Mouse (Mus musculus) Patski (cell line): Measurements from ENCODE around the gene Il23r. TPM values are rescaled to one million over a fixed set of nuclear protein-coding genes. Genes with fewer than 3 reads are reported as not detected.

ENCODE experiments used
- ATAC-seq: fragments of 100-300 bp; one replicate; pipeline ENCODE4 v1.8.0; 2021
- CTCF ChIA-PET: fragments of 350-600 bp; sonication (Branson Sonifier 250); formaldehyde crosslinking; loops from one replicate; lab custom pipeline; 2022; ENCODE audit warnings: inconsistent platforms; lab: Charles Lee
- POLR2A ChIA-PET: fragments of 350-600 bp; sonication (Branson Sonifier 250); formaldehyde crosslinking; loops from one replicate; lab custom pipeline; 2022; ENCODE audit warnings: antibody characterized with exemption, inconsistent platforms; lab: Charles Lee
- DNase-seq: peaks from one replicate; pipeline ENCODE4 v3.0.0-alpha.2; 2011; ENCODE audit warnings: low read depth, low spot score
- H3K27me3 ChIP-seq: fragments of 371-371 bp; one replicate; pipeline ENCODE4 v1.5.1; 2021
- CTCF ChIP-seq: fragments of 100-300 bp; IDR thresholded peaks from one replicate; pipeline ENCODE4 v1.5.1; 2021
- in situ Hi-C: fragments of 300-500 bp; cut with MboI; formaldehyde crosslinking; loops from 3 replicates; pipeline ENCODE4 v1.11.1; 2018; ENCODE audit warnings: low pct_unique_long_range_greater_than_20kb, mixed read lengths
- polyA plus RNA-seq: library from polyadenylated mRNA; unstranded; gene quantifications from one replicate; pipeline ENCODE4 v1.2.3, GENCODE M21; 2021

Gene Il23r
- polyA plus RNA-seq, 1 experiment from 2014 or later = 0.28 TPM

DNA sequence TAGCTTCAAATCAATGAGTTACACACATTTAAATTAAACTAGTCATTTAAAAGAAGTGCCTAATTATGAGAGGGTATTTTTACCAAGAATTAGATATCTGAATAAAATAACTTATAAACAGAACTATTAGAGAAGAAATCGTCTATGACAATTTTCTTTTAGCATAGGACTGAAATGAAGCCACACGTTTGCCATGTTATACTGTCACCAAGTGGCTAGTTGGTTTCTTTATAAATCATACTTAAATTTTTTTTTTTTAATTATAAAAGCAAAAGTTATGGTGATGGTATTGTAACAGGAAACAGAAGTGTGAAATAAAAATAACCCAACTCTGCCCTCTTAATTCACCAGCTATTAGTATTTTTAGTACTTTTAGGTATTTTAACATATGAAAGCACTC is 55.4 kb downstream of the Il23r start:
- H3K27me3 ChIP-seq = no peaks in the 10 kb centered on the region
- ATAC-seq = no peak
- no peak for DNase-seq
- in situ Hi-C loops = loop anchor here (5.0 to 10.0 kb wide), 2 partner anchors 239 to 471 kb away; no protein-coding TSS in a partner anchor
- ChIA-PET POLR2A (no interaction called here), CTCF (interaction anchor here (0.8 to 2.1 kb wide), 4 partner anchors 15 to 135 kb away, joined by 3 to 4 read pairs (median 3); no protein-coding TSS in a partner anchor)
- peak; percentile 13 for TF ChIP-seq CTCF

DNA sequence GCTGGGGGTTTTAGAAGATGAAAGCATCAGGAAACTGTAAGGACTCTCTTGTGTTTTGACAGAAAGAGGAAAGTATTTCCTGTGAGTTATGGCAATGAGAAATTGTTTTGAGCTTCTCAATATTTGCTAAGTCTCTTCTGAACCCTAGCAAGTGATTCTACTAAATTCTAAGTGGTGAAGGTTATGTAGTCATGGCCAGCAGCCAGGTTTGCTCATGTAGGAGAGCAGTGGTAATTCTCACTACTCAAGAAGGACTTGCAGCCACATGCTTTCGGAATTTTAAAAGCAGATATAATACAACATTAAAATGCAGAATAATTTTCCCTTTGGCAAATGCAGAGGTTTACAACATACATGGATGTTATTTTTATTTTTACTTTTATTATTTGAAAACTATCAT is 55.9 kb downstream of the Il23r start:
- ATAC-seq = no peak
- TF ChIP-seq CTCF = no peak
- POLR2A ChIA-PET = no interaction called here
- no peak for DNase-seq
- CTCF ChIA-PET = interaction anchor here (0.9 to 2.1 kb wide), 8 partner anchors 10 to 265 kb away, joined by 3 to 5 read pairs (median 4); no protein-coding TSS in a partner anchor
- in situ Hi-C loops = loop anchor here (5.0 to 10.0 kb wide), 2 partner anchors 238 to 471 kb away; no protein-coding TSS in a partner anchor
- H3K27me3 ChIP-seq = no peaks in the 10 kb centered on the region

DNA sequence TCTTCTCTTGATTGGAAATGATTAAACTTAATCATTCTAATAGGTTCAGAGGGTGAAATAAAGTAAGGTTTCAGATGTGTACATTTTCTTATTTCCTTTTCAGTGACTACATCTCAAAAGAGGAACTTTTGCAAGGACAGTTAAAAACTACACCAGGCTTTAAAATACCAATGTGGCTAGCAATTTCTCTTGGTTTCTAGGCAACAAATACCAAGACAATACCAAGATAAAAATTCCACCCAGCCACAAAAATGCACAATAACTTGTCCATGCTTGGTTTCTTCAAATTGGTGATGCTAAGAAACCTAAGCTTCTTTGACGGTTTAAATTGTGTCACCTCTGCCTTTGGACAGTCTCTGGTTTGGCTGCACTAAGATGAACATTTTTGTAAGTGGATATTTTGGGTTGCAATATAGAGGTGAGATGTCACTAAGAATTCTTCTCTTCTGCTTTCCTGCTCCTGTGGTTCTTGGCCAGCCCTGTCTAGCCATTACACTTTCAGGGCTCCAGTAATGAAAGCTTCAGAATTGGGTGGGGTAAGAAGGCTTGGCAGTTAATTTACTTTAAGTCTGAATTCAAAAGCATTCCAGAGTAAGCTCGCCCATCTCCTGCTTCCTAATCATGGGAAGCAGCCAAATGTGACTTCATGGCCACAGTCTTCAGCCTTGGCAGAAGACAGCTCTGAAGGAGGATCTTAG is 56.8 kb downstream of the Il23r start:
- CTCF ChIA-PET = interaction anchor here (0.9 to 2.1 kb wide), 8 partner anchors 11 to 265 kb away, joined by 3 to 5 read pairs (median 4); no protein-coding TSS in a partner anchor
- no peak for TF ChIP-seq CTCF
- POLR2A ChIA-PET = no interaction called here
- in situ Hi-C loops = loop anchor here (5.0 to 10.0 kb wide), 2 partner anchors 238 to 470 kb away; no protein-coding TSS in a partner anchor
- ATAC-seq (peak; percentile 93), DNase-seq (peak; percentile 46)
- H3K27me3 ChIP-seq = no peaks in the 10 kb centered on the region

DNA sequence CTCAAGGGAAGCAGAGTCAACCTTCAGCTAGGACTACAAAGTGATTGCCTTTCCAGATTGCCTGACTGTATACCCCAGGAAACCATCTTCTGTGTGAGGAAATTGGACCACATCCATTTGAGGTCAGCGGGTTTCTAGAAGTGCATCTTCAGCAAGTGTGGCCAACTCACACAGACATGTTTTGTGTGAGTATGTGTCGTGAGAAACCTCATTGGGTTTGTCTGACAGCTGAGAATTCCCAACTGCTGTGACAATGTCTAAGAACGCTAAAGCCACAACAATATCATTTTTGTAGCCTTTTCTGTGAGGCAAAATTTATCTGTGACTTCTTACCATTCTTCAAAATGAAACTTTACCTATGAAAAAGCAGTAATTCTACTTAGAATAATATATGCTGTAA is 59.8 kb downstream of the Il23r start:
- no peak for TF ChIP-seq CTCF
- in situ Hi-C loops = loop anchor here (10.0 kb wide), 1 partner anchor 467 kb away; no protein-coding TSS in a partner anchor
- no peak for DNase-seq
- no peak for ATAC-seq
- ChIA-PET POLR2A (no interaction called here), CTCF (no interaction called here)
- no peaks in the 10 kb centered on the region for H3K27me3 ChIP-seq

DNA sequence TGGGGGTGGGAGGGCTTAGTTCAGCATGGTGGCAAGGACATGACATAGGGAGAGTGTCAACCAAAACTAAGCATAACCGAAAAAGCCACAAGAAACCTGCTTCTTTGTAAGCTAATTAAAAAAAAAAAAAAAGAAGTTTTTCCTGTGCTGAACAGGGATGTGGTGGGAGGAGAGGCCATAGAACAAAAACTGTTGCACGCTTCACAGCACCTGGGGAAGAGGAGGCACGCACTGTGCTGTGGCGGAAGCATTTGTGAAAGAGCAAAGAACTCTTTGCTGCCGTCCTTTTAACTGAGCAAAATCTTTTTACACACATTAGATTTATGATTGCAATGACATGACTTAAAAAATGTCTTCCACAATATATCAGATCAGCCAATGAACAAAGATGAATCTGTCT is 69.9 kb downstream of the Il23r start:
- no peak for ATAC-seq

DNA sequence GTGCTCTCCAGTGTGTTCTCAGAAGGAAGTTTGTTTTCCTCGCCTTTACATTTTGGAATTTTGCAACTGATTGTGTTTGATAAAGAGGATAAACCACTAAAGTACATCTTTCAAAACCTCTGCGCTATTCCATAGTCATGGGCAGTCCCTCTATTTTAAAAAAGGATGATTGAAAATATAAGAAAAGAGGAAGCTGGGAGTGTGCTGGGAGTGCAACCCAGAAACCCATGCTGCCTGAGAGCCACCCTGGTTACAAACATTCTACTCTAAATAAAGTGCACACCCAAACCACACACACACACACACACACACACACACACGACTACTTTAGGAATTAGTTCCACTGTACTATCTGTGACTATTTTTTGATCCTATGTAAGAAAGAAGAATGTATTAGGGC is 75.1 kb downstream of the Il23r start:
- ATAC-seq (no peak), DNase-seq (no peak)
- ChIA-PET POLR2A (no interaction called here), CTCF (no interaction called here)
- no peak for TF ChIP-seq CTCF
- in situ Hi-C loops = no loop called here
- H3K27me3 ChIP-seq = no peaks in the 10 kb centered on the region

More for the DNA sequence above, 69.9 kb downstream of the Il23r start:
- TF ChIP-seq CTCF = no peak
- DNase-seq = no peak
- ChIA-PET CTCF (no interaction called here), POLR2A (no interaction called here)
- H3K27me3 ChIP-seq = no peaks in the 10 kb centered on the region
- in situ Hi-C loops = no loop called here

DNA sequence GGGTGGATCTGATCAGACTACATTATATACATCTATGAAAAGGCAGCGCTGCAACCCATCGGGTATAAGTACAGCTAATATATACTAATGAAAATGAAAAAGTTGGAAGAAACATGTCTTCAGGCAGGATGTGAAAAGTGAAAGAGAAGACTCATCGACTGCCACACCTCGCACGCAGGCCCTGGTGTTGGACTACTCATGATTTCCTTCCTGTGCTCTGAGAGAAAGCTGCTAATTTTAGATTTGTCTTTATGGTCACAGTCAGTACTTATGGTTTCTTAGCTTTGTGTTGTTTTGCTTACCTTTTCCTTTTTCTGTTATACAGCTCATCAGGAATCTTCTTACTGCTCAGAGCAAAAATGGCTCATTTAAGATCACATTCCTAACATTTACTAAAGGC is 76.4 kb downstream of the Il23r start:
- no peak for DNase-seq
- no peak for ATAC-seq
- in situ Hi-C loops = no loop called here
- POLR2A ChIA-PET = no interaction called here
- no peaks in the 10 kb centered on the region for H3K27me3 ChIP-seq
- no peak for TF ChIP-seq CTCF
- CTCF ChIA-PET = interaction anchor here (1.0 to 1.5 kb wide), 2 partner anchors 10 to 11 kb away, joined by 3 to 7 read pairs; no protein-coding TSS in a partner anchor

DNA sequence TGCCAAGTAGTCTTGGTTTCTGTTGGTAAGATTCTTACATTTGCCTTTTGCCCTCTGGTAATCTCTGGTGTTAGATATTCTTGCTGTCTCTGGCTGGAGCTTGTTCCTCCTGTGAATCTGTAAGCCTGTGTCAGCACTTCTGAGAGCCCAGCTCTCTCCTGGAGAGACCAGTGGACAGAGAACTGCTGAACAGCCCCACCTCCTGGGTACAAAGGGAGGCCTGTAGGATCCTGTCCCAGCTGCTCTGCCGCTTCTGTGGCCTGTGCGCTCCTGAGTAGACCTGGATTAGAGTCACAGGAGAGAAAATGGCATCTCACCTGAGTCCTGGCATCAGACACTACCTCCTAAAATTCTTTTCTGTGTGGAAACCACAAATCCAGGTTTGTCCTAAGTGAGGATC is 78.3 kb downstream of the Il23r start:
- ATAC-seq = no peak
- in situ Hi-C loops = no loop called here
- ChIA-PET POLR2A (no interaction called here), CTCF (interaction anchor here (1.3 kb wide), 1 partner anchor 22 kb away, joined by 3 read pairs; no protein-coding TSS in a partner anchor)
- no peak for DNase-seq
- TF ChIP-seq CTCF = no peak
- no peaks in the 10 kb centered on the region for H3K27me3 ChIP-seq

DNA sequence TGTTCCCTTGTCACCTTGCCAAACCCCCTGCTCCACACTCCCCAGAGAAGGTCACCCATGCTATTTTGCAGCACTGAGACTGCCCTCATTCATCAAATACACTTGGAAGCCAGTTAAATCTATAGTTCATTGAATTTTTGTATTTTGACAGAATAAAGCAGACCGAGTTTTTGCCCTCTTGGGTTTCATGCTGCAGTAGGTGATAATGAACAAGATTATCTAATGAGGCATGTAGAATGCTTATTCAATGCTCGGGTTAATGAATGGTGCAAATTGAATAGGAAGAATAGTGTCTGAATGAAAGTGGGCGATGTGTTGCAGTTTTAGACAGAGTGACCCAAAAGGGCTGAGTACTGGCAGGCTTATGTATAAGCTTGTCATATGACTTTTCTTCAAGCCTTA is 86.4 kb downstream of the Il23r start:
- DNase-seq (no peak), ATAC-seq (no peak)
- ChIA-PET CTCF (interaction anchor here (1.7 to 2.3 kb wide), 2 partner anchors 9 to 25 kb away, joined by 4 to 7 read pairs; no protein-coding TSS in a partner anchor), POLR2A (no interaction called here)
- H3K27me3 ChIP-seq = no peaks in the 10 kb centered on the region
- no peak for TF ChIP-seq CTCF
- in situ Hi-C loops = no loop called here

DNA sequence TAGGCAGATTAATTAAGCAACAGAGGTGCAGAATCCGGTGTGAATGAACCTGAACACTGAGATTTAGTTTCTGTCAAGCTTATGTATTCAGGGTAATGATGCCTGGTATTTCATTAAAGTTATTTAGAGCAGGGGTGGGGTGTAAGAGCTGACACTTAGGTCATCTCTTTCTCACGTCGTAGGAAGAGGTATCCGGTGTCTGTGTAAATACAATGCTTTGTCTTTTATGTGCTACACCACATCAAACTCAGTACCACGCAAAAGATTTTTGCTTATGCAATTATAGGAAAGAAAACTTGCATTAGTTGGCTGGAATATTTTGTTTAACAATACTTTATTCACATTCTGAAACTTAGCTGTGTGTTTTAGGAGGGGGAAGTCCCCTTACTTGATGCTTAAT is 92.1 kb downstream of the Il23r start:
- no peaks in the 10 kb centered on the region for H3K27me3 ChIP-seq
- DNase-seq (no peak), ATAC-seq (no peak)
- in situ Hi-C loops = no loop called here
- POLR2A ChIA-PET = no interaction called here
- CTCF ChIA-PET = no interaction called here
- no peak for TF ChIP-seq CTCF

DNA sequence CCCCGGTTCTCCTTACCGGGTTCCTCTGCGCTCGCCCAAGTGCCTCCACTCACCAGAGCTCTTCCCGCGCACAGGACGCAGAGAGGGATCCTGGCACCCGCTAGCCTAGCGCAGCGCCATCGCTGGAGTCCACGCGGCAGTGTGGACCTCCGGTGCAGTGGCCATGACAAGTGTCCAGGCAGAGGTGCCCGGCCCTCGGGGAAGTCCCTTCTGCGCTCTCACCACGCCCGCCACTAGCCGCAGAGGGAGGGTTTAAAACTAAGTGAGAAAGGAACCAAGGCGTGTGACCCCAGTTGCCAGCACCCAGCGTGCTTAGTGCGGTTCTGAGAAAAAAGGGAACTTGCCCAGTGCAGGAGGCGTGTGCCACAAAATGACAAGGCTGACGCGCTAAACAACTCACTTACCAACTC is 115.7 kb downstream of the Il23r start, which contains the start of gene Il12rb2:
TSS of gene Il12rb2 (minus strand) at position 207 of the 410 bp plus-strand sequence.
- DNase-seq (no peak), ATAC-seq (no peak)
- peaks cover 26% of the 10 kb centered on the region for H3K27me3 ChIP-seq
- CTCF ChIA-PET = no interaction called here
- POLR2A ChIA-PET = no interaction called here
- no peak for TF ChIP-seq CTCF
- in situ Hi-C loops = no loop called here

Other genes starting within 250 kb of the Il23r start
- not detected for gene Il12rb2, start 115.7 kb downstream of the Il23r start, polyA plus RNA-seq
- gene Tacstd2, start 43.9 kb upstream of the Il23r start, polyA plus RNA-seq = 68.7 TPM